Mouse (Mus musculus) lung, postnatal 14 days (tissue): ENCODE measurements around the gene Crot.
"Not testable (repeated sequence)": the region's sequence is repeated elsewhere in the genome, so short reads cannot be mapped to it uniquely, and the experiment has no call there.

Experiments used
- DNase-seq: peaks from one replicate; pipeline ENCODE4 v3.0.0; 2021

Crot gene

DNA sequence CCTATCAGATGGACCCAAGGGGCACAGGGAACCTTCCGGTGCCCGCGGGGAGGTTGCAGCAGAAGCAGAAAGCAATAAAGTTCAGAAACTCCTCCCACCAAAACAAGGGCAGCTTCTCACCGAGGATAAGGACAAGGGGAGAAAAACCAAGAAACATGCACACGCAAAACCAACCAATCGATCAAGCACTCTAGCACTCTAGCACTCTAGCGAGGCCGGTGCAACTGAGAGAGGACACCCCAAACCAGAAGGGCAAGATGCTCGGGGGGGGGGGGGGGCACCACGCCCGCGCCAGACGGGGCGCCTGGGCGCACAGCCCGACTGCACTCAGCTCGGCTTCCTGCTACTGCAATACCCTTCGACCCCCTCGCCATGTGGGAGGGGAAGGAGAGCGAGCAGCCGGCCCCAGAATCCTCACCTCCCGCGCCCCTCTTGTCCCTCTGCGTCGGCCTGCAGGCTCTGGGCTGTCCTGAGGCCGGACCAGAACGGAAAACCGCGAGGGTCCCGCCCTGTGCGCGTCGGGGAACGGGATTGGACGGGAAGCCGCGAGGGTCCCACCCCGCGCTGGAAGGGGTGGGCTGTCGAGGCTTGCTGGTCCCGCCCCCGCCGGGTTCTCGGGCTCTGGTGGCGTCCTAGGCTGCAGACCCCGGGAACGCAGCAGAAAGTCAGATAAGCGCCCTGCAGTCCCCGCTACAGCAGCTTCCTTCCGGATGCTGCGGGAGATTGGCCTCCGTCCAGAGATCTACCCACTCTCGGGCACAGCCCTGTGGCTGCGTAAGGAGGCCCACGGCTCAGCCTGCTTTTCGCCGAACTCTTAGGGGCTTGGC is at the start of gene Crot:
Crot (minus strand) TSS at position 639 of the 827 bp plus-strand sequence.
- DNase-seq, result peak; percentile 94

DNA sequence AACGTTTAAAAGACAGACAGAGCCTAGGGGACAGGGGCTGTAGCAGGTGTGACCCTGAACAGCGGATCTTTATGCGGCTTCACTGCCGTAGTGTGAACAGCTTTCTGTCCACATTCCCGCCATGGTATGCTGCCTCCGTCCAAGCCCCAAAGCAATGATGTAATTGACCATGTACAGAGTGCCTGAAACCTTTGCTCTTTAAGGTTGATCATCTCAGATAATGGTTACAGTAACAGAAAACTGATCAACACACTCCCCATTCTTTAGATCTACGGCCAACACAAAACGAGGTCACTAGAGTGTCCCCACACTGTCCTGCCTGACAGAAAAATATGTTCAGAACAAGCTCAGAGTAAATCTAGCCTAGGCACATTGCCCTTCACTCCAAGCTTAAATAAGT is 48.8 kb upstream of the Crot start:
- DNase-seq, result no peak

DNA sequence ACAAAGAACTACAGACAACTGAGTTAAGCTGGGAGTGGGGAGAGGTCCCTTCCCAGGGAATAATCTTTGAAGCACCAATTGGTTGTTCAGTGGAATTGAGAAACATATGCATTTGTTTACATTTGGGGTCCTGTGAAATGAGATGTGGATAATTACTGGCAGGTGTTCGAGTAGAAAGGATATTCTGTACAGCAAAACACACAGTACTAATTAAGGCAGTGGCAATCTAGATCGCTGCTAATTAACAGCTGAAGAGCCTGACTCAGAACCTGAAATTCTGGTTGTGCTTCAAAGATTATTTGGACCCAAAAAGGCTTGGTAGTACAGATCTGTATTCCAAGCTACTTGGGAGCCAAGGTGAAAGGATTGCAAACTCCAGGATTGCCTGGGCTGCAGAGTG is 47.7 kb upstream of the Crot start:
- no peak for DNase-seq

DNA sequence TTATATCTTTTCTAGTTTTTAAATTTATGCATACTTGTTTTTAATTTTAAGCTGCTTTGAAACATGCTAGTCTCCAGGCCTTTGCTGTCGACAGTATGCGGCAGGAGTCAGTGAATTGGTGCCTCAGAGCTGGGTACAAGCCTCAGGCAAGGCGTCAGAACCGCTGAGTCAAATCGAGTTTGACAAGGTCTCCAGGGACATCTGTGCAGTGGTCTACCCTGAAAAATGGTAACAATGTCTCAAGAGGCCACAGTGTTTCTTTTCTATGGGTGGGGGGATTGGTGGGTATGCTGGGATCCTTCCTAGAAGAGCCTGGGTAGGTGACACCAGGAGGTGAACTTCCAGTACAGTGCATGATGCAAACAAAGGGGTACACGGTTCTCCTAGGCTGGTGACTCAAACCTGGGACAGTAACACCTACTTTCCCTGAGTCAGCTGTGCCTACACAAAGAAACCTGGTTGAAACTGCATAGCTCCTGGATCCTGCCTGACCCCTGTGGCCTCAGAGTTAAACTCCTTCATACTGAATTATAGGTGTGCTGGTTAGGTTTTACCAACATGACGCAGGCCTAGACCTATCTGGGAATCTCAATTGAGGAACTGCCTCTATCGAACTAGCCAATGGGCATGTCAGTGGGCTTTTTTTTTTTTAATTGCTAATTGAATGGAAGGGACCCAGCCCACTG is 46.6 kb upstream of the Crot start:
- DNase-seq, result no peak

DNA sequence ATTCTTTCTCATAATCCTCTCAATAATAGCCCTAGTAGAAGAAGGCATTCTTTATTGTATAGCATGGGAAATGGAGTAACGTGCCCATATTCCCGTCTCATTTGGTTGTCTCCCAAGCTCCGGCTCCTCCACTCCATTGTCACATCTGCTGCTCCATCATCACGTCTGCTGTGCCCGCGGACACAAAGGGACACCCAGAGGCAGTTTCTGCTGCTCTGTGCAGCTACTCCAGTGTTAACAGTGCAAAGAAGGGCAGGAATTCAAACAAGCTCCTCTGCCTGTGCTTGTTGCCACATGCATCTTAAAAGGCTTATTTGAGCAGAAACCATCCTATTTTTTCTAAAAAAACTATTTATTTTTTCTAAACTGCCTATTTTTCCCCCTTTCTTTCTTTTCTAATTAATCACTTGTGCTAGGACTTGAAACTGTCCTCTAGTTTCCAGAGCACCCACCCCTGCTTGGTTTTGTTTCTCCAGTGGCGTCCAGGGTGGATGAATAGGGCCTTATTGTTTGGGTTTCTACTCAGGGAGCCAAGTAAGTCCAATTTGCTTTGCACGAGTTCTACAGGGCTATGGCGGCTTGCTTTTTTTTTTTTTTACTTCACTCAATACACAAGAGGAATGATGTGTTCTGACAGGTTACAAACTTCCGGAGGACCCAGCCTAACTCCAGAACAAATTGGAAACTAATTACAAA is 45.7 kb upstream of the Crot start:
- no peak for DNase-seq

DNA sequence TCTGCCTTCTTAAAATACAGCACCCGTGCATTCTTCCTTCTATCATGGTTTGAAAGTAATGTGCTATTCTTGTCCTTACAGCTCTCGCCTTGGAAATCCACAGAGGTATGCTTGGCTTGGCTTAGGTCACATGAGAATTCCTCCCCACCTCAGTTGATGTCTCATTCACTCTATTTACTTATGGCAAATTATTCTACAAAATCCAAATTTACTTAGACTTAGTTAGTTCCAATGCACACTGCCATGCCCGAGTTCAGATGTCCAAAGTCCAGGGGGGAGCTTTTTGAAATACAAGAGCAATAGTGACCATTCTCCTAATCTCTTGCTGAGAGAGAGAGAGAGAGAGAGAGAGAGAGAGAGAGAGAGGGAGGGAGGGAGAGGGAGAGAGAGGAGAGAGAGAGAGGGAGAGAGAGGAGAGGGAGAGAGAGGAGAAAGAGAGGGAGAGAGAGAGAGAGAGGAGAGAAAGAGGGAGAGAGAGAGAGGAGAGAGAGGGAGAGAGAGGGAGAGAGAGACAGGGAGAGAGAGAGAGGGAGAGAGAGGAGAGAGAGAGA is 43.6 kb upstream of the Crot start:
- no peak for DNase-seq

DNA sequence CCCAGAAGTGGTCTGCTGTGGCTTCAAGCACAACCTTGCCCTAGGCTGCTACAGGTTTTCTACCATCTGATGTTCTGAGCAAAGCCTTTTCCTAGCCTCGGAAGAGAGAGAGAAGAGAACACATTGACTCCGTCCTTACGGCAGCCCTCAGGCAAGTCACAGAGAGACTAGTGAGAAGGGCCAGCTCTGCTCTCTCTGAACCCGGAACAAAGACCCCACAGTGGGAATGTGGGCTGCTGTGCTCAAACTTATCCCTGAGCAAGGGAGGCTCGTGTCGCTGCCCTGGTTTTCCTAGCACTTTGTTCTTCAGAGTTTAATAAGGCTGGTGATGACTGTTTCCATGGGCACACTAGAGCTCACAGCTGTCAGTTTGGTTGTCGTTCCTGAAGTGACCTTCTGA is 42.9 kb upstream of the Crot start:
- no peak for DNase-seq

DNA sequence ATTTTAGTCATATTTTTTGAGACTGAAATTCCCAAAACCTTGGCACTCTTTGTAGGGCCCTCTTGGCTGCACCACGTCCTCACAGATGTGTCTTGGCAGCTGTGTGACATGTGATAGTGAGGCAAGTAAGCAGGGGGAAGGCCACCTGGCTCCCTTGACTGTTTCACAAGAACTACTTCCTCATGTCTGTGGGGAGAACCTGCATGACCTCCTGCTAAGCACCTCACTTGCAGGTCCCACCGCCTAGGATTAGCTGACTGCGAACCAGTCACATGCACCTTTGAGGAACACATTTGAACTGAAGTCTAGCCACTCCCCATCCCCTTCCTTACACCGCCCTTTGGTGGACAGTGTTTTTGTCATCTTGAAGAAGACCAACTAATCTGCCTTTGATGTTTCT is 40.2 kb upstream of the Crot start:
- no peak for DNase-seq

DNA sequence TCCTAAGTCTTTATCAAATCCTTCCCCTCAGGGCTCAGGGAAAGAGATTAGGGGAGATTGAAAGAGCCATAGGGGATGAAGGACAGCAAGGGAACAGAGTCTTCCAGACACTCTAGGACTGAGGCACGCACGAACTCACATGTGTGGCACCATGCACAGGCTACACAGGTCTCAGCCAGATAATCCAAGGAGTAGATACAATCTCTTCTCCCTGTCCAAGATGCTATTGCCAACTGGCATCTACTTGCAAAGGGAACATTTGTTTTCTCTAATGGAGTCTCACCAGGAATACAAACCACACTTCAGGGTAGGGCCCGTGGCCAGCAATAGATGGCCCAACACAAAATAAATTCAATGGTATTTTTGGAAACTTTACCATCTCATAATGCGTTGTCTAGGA is 38.3 kb upstream of the Crot start:
- DNase-seq, result no peak

DNA sequence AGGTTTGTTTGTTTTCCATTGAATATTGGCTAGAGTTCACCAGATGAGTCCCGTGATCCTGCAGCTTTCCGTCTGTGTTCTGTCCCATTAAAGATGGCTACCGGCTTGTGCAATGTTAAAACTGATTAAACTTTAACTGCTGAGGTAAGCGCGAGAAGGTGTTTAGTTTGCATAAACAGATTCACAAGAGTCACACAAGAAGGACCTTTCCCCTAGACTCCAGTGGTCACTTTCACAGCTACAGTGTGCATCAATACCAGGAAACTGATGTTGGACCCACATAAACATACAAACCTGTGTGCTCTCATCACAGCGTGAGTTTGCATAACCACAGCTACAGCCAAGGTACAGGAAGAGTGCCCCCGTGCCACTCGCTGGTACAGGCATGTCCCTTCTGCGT is 37.4 kb upstream of the Crot start:
- DNase-seq, result no peak

DNA sequence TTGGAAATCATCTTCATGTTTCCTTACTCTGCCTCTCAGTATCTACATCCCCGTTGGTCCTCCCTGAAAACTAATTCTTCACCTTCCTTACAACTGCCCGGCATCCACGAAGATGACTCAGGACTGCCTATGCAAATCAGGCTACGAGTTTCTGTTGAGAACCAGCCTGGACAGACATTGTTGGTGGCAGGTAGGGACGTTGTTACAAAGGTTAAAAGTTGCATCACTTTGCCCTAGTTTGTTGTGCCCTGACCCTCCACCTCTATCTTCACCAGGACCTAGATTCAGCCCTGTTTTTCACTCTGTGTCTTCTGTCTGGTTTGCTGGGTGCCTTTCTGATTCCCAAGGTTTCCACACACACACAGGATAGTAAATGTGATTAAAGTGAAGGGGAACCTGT is 36.7 kb upstream of the Crot start:
- no peak for DNase-seq

DNA sequence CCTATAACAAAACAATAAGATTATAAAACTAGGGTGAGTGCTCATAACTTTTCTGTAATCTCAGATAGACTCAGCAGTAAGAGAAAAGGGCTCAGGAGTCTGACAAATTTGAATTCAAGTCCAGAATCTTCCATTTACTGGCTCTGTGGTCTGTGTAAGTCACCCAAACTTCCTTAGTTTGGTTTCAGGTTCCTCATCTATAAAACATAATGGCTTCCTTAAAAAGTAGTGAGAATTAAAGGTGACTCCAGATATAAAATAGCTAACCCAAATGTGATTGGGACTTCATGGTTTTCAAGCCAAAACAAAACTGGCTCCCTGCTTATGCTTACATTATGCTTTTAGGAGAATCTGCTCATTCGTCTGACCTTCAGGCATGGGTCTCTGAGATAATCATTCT is 35.5 kb upstream of the Crot start:
- DNase-seq, result no peak

DNA sequence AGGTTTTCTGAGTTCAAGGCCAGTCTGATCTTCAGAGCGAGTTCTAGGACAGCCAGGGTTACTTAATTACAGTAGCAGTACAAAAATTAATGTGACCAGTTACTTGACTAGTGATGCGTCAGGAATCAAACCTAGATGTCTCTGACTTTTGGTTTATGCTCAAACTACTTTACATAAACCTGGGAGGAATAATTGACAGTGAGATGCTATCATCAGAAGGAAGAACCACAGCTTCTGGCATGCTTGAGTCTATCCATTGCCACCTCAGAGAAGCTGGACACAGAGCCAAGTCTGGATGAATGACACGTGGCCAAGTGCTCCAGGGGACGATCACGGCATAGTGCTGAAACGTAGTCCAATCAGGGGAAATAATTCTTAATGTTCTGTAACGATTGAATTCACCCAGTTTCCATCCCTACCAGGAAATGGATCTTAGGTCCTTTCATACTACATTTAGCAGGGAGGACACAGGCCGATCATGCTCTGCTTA is 35.0 kb upstream of the Crot start:
- DNase-seq, result no peak

DNA sequence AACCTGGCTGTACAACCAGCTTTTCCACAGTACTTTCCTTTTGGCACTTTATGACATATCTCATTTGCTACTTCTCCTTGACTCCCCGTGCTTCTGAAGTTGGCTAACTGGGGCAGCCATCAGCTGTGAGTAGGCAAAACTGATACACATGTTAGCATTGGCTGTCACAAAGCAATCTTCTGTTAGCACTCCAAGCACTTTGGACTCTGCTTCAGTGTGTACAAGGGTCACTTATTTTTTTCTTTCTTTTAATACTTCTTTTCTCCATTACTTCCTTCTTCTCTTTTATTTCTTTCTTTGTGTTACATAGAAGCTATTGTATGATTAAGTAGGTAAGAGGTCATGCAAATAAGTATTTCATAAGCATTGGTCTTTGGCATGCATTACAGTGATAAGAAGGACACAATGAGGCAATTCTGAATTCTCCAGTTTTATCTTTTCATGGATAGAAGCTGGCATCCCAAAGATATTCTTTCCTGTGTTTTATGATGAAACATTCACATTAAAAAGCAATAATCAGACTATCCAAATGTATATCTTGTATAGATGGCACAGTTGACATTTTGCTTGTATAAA is 31.2 kb upstream of the Crot start:
- DNase-seq, result no peak

DNA sequence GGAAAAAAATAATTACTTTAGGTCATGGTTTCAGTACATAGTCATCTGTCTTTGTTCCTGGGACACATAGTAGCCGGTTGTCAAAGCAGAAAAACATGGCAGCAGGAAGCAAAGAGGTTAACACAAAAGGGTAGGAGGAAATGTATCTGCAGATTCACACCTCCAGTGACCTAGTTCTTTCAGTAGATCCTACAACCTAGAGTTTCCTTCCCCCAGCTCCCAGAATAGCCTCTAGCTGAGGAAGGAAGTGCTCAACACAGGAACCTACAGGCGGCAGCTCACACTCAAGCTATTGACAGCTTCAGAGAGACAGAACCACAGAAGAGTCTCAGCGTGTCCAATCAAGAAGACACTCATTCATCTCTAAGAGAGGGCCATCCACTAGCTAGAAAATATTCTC is 18.2 kb upstream of the Crot start:
- DNase-seq, result no peak

DNA sequence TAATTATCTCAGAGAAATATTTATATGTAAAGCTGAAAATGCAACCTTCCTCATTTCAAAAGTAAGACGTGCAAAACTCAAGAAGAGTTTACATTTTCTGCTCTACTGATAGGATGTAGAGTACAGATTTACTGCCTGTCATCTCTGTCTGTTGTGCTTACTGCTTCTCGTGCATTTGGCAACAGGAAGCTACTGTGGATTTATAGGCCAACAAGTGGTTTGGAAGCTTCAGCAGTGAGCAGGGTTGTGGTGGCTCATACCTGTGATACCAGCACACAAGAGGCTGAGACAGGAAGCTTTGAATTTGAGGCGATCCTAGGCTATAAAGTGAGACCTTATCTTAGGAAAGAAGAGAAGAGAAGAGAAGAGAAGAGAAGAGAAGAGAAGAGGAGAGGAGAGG is 17.6 kb upstream of the Crot start:
- DNase-seq, result no peak

DNA sequence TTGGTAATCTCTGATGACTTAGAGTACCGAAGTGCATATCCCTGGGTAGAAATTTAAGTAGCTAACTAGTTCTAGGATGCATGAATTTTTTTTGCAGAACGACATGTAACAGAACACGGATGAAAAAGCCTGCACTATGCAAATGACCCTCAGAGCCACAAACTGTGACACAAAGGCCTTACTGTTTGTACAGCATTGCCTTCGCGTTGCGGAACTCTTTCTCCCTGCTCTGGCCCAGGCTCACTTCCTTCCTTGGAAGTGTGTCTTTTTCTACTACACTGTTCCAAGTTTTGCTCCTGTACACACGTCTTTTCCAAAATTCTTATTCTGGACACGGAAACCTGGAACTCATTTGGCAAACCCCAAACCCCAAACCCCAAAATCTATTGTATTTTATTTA is 14.2 kb upstream of the Crot start:
- no peak for DNase-seq

DNA sequence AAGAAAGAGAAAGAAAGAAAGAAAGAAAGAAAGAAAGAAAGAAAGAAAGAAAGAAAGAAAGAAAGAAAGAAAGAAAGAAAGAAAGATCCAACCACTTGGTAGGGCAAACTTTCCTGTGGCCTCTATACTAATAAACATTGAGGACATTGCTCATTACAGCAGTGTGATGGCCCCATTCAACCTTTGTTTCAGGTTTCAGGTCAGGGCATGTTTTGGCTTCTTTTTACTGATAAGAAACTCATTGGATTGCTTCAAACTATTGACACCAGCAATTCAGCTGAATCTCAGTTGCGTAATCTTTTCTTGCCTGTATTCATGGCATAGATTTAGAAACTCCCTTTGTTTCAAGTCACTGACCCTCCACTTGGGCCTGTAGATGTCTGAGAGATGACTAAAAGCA is 13.0 kb upstream of the Crot start:
- no peak for DNase-seq

DNA sequence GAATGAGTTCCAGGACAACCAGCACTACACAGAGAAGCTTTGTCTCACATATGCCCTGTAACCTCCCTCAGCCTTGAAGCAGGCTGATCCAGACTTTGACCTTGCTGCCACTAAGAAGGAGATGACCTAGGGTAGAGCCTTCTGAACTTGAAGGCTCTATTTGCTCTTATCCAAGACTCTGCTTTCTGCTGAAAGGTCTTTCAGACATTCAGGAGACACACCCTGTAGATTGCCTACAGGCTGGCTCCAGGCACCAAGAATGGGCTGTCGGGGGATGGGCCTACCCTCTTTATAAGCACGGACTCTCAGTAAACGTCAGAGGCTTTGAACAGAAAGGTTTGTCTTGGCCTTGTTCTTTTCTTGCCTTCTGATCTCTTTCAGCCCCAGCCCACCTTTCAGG is 9.5 kb upstream of the Crot start:
- not testable (repeated sequence) for DNase-seq

DNA sequence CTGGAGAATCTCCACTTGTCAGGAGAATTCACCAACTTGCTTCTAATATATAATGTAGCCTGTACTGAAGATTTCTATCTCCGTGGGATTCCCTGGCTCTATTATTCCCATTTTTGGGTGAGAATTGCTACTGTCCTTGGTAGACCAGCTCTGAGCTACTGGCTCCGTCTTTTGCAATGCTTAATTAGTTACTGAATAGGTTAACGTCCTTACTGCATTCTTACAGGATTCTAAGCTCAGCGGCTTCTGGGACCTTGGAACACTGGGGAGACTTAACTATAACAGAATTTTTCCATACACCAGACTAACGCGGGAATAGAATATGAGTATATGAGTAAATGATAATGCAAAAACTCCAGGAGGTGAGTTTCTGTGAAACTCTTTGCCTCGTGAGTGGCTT is 2.9 kb upstream of the Crot start:
- DNase-seq, result not testable (repeated sequence)

DNA sequence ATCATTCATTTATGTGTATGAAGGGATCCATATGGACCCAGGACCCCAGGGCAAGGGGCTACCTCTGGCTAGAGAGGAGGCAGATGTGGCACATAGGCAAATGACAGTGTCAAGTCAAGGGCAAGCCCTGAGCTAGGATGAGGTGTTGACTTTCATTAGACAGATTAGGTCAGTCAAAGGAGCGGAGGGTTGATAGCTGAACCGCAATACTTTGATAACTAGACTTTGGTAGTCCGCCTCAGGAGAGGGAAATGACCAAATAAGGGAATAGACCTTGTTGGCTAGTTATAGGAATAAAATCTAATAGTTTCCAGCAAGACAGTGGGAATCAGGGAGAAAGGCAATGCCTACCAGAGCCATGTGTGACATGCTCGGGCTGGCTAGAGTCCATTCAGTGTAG is 2.0 kb upstream of the Crot start:
- no peak for DNase-seq

DNA sequence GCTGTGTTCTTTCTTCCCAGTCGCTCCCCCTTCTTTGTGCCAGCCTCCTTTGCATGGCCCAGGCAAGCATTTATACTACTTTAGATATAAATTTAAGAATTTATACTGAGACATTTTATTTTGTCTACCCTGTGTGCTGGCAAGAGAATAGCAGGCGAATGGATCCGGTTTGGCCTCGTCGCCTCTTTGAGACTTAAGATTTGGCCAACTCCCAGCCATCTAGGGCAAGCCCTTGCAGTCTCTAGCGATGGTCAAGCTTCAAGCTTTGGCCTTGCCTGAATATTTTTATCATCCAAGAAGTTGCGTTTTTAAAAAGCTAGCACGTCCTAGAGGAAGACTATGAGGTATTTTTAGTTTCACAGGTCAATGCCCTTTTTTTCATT is 380 bp upstream of the Crot start:
- DNase-seq, result no peak

DNA sequence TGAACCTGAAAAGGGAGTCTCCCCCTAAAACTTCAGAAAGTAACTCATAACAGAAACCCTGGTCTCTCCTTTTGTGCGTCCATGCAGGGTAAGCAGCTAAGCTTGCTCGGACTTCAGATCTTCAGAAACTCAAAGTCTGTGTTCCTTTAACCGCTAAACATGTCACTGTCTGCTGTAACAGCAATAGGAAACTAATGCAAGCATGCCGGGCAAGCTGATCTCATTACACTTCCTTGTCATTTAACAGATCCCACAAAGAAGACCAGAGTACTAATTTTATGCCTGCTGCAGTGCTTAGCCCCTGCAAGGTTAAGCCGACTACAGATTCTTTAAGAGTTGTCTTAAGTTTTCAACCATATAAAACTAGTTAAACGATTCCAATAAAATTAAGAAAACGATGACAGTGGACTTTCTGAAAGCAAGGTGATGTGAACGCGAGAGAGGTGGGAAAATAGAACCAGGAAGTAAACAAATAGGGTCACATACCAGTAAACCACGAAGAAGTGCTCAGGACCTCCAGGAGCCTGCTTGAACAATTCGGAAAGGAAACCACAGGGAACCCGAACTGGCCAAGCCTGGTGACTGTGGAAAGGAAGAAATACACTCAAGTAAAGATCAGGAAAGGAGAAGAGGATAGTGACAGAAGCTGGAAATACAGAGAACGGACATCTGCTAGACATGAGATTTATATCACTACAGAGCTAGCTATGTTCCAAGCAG is 998 bp downstream of the Crot start:
- no peak for DNase-seq
